In the genomic region with DNA sequence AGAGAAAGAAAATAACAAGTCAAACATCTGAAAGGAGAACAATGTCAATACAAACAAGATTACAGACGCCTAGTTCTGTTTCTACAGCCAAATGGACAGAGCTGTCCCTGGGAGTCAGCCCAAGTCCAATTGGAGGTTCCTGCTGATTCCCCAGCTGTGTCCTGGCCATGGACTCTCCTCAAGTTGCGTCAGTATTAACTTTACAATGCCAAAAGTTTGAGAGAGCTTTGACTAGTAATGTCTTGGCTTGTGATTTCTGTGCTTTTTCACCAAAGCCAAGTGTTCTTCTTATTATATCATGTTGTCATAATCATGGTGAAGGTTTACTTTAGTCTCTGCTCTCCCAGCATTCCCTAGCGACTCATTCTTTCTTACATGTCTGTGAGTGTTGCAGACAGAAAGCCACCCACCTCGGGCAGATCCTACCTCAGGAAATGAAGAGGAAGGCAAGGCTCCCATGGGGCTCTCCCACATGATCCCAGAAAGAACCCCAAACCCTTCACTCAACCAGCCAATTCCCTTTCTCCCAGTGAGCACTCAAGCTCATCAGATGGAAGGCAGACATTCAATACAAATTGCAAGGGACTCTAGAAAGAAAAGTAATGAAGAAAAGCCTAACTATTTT, we compare ENCODE assay signal across 17 mouse cellular contexts.
A peak's percentile ranks its signal among the peaks of the same experiment; 100 is the strongest.
DNase-seq lines count a peak whose midpoint lies in the region.
"Had no signal": no experiment of that assay in that cellular context is flagged by ENCODE, and none has a peak within 500 bp of the region (broad histone marks: within the 10 kb centered on the region; RNA-seq: fewer than 3 reads in every experiment).

No protein-coding gene starts in this region.

- H3K4me1 ChIP-seq in heart, embryonic 10.5 days: no peaks in the 10 kb centered on the region
- H3K4me1 ChIP-seq: forebrain, embryonic 12.5 days; limb, embryonic 13.5 days; liver, embryonic 13.5 days; lung, embryonic 15.5 days; neural tube, embryonic 12.5 days had no signal

- 76% methylated on average over 4 of the region's 4 CpGs for WGBS in heart, embryonic 10.5 days

- H3K9me3 ChIP-seq in heart, embryonic 10.5 days: no peaks in the 10 kb centered on the region
- H3K9me3 ChIP-seq: forebrain, embryonic 12.5 days; limb, embryonic 13.5 days; liver, embryonic 13.5 days; lung, embryonic 15.5 days; midbrain, embryonic 12.5 days; neural tube, embryonic 12.5 days had no signal

- no peak overlapping the region for H3K4me3 ChIP-seq in heart, embryonic 10.5 days
- H3K4me3 ChIP-seq: forebrain, embryonic 12.5 days; limb, embryonic 13.5 days; liver, embryonic 13.5 days; lung, embryonic 15.5 days; midbrain, embryonic 12.5 days; neural tube, embryonic 12.5 days had no signal

- no peaks in the 10 kb centered on the region for H3K27me3 ChIP-seq in heart, embryonic 10.5 days (ENCODE audit: insufficient read depth, poor library complexity, severe bottlenecking)
- H3K27me3 ChIP-seq: forebrain, embryonic 12.5 days; limb, embryonic 13.5 days; liver, embryonic 13.5 days; lung, embryonic 15.5 days; midbrain, embryonic 12.5 days; neural tube, embryonic 12.5 days had no signal

- DNase-seq in heart, adult 18-20 months: peak; percentile 57 to 81
- DNase-seq in heart, embryonic 10.5 days (ENCODE audit: low spot score): no peak
- peak; percentile 71 for DNase-seq in gastrocnemius, adult 18-20 months (ENCODE audit: low spot score)
- peak; percentile 9 for DNase-seq in gastrocnemius, postnatal 10 days
- DNase-seq in heart, postnatal 14 days: peak; percentile 29 to 42
- DNase-seq in natural killer cell, adult 2 months (ENCODE audit: low spot score in 2 of 2): no peak
- DNase-seq in kidney, postnatal 25 days: no peak
- no peak for DNase-seq in right cerebral cortex, postnatal 10 days (ENCODE audit: low spot score in 2 of 2)
- DNase-seq: adrenal gland, adult 8-10 months; liver, embryonic 13.5 days; thymus, postnatal 36 days had no signal

- no peaks in the 10 kb centered on the region for H3K36me3 ChIP-seq in heart, embryonic 10.5 days
- H3K36me3 ChIP-seq: forebrain, embryonic 12.5 days; limb, embryonic 13.5 days; liver, embryonic 13.5 days; lung, embryonic 15.5 days; midbrain, embryonic 12.5 days; neural tube, embryonic 12.5 days had no signal

- H3K27ac ChIP-seq in heart, embryonic 10.5 days: no peak overlapping the region
- H3K27ac ChIP-seq: forebrain, embryonic 12.5 days; hindbrain, embryonic 14.5 days; limb, embryonic 13.5 days; liver, embryonic 13.5 days; lung, embryonic 15.5 days; midbrain, embryonic 12.5 days; neural tube, embryonic 12.5 days had no signal

- intact Hi-C loops in heart, postnatal 14 days (cut with DNase I): no loop called here

Comparison
In these comparisons a context has a peak if more than half of its experiments do, and no peak if none do; other contexts are left out.
1. DNase-seq: peak in heart, adult 18-20 months (2 of 2), gastrocnemius, adult 18-20 months (single experiment), gastrocnemius, postnatal 10 days (single experiment) and heart, postnatal 14 days (2 of 2); none in heart, embryonic 10.5 days (single experiment), natural killer cell, adult 2 months (0 of 2), kidney, postnatal 25 days (0 of 2) and right cerebral cortex, postnatal 10 days (0 of 2).